Mouse (Mus musculus): ENCODE measurements around the gene Map3k4.

Gene Map3k4

GRCm38 (mm10) chr17:12187782-12188181, 130.8 kb downstream of the Map3k4 start:
- POLR2A ChIA-PET, result interaction anchor here in 2 of 4 experiments (1.0 to 2.4 kb wide), 5 partner anchors 7 to 69 kb away, joined by 4 to 10 read pairs (median 4); partner anchors contain the start of gene Agpat4 (in 1 of the 2)
- CTCF ChIA-PET, result no interaction called here

- POLR2A ChIA-PET, result interaction anchor here in 2 of 4 experiments (0.9 to 2.4 kb wide), 10 partner anchors 9 to 29 kb away, joined by 3 to 10 read pairs (median 4); no protein-coding TSS in a partner anchor
- CTCF ChIA-PET, result no interaction called here
These were observed 132.3 kb downstream of the Map3k4 start for GRCm38 (mm10) chr17:12186341-12186740.

GRCm38 (mm10) chr17:12185855-12186254, 132.7 kb downstream of the Map3k4 start:
- CTCF ChIA-PET, result interaction anchor here in 2 of 4 experiments (0.6 kb wide), 2 partner anchors 17 to 243 kb away, joined by 3 read pairs; no protein-coding TSS in a partner anchor
- POLR2A ChIA-PET, result interaction anchor here in 2 of 4 experiments (0.9 to 2.4 kb wide), 7 partner anchors 9 to 29 kb away, joined by 3 to 10 read pairs (median 4); no protein-coding TSS in a partner anchor

GRCm38 (mm10) chr17:12184283-12184682, 134.3 kb downstream of the Map3k4 start:
- ChIA-PET CTCF (no interaction called here), POLR2A (interaction anchor here in 2 of 4 experiments (0.7 to 3.2 kb wide), 8 partner anchors 10 to 79 kb away, joined by 3 to 25 read pairs (median 4); partner anchors contain the start of gene Agpat4 (in 1 of the 2))

- POLR2A ChIA-PET, result interaction anchor here in 3 of 4 experiments (0.5 to 3.2 kb wide), 21 partner anchors 9 to 78 kb away, joined by 3 to 25 read pairs (median 4); partner anchors contain the start of gene Agpat4 (in 2 of the 3)
- CTCF ChIA-PET, result interaction anchor here in 1 of 4 experiments (0.7 kb wide), 1 partner anchor 1653 kb away, joined by 4 read pairs; no protein-coding TSS in a partner anchor
These were observed 135.7 kb downstream of the Map3k4 start for GRCm38 (mm10) chr17:12182702-12183485.

- CTCF ChIA-PET, result no interaction called here
- POLR2A ChIA-PET, result interaction anchor here in 1 of 4 experiments (0.7 to 0.8 kb wide), 2 partner anchors 16 to 20 kb away, joined by 3 to 4 read pairs; no protein-coding TSS in a partner anchor
These were observed 138.8 kb downstream of the Map3k4 start for GRCm38 (mm10) chr17:12179766-12180165.

- POLR2A ChIA-PET, result interaction anchor here in 1 of 4 experiments (0.7 to 0.8 kb wide), 2 partner anchors 16 to 19 kb away, joined by 3 to 4 read pairs; no protein-coding TSS in a partner anchor
- CTCF ChIA-PET, result no interaction called here
These were observed 139.3 kb downstream of the Map3k4 start for GRCm38 (mm10) chr17:12179339-12179738.

All from embryonic stem cell, embryonic (primary cell).